Mouse (Mus musculus) C2C12 (cell line): Measurements from ENCODE around the gene Son. TPM values are rescaled to one million over a fixed set of nuclear protein-coding genes. Genes with fewer than 3 reads are reported as not detected.

Source experiments
- H3K27me3 ChIP-seq: one replicate; pipeline ENCODE4 v1.6.1; 2011; ENCODE audit not compliant: control insufficient read depth, insufficient read depth, insufficient read length
- H3K36me3 ChIP-seq: one replicate; pipeline ENCODE4 v1.6.1; 2011; ENCODE audit not compliant: control insufficient read depth, insufficient read depth
- H3K4me3 ChIP-seq: one replicate; pipeline ENCODE4 v1.5.1; 2011; ENCODE audit warnings: mild to moderate bottlenecking, control low read depth; ENCODE audit not compliant: poor library complexity, insufficient read depth, severe bottlenecking
- H3K79me2 ChIP-seq: one replicate; pipeline ENCODE4 v1.6.1; 2011; ENCODE audit not compliant: control insufficient read depth, insufficient read depth
- H3K79me3 ChIP-seq: one replicate; pipeline ENCODE4 v1.6.1; 2011; ENCODE audit warnings: low read depth, control low read depth
- H3ac ChIP-seq: one replicate; pipeline ENCODE3; 2011; ENCODE audit warnings: low read depth; ENCODE audit not compliant: control insufficient read depth, insufficient read length
- CEBPB ChIP-seq: IDR thresholded peaks from one replicate; pipeline ENCODE4 v1.6.1; 2011; ENCODE audit warnings: low read depth, mild to moderate bottlenecking, control low read depth, moderate library complexity
- CTCF ChIP-seq: IDR thresholded peaks from one replicate; pipeline ENCODE4 v1.5.1; 2011; ENCODE audit not compliant: control insufficient read depth, insufficient read depth, insufficient read length
- FOSL1 ChIP-seq: IDR thresholded peaks from one replicate; pipeline ENCODE4 v1.8.0; 2011; ENCODE audit warnings: mild to moderate bottlenecking, low read length; ENCODE audit not compliant: poor library complexity, insufficient read depth, severe bottlenecking
- MAX ChIP-seq: IDR thresholded peaks from one replicate; pipeline ENCODE4 v1.6.1; 2011; ENCODE audit warnings: mild to moderate bottlenecking, control low read depth
- MYOD1 ChIP-seq: IDR thresholded peaks from one replicate; pipeline ENCODE4 v1.6.1; 2011; ENCODE audit warnings: low read depth; ENCODE audit not compliant: control insufficient read depth, insufficient read length
- MYOG ChIP-seq: IDR thresholded peaks from one replicate; pipeline ENCODE4 v1.6.1; 2011; ENCODE audit not compliant: control insufficient read depth, insufficient read length; ENCODE audit errors: extremely low read depth
- USF1 ChIP-seq: IDR thresholded peaks from one replicate; pipeline ENCODE4 v1.6.1; 2011; ENCODE audit warnings: low read depth, mild to moderate bottlenecking, control low read depth, moderate library complexity
- polyA plus RNA-seq: library from polyadenylated mRNA; unstranded; fragments of >200 nt; fragmentation: generic; extraction: Trizol; gene quantifications from one replicate; pipeline ENCODE4 v1.2.1, GENCODE M21; 2012; ENCODE audit warnings: missing spikeins

Gene Son
- polyA plus RNA-seq, 1 experiment, result 53.5 TPM

- H3K27me3 ChIP-seq, result no peaks in the 10 kb centered on the region
Measured at GRCm38 (mm10) chr16:91716927-91717349, 69.6 kb downstream of the Son start.

GRCm38 (mm10) chr16:91717399-91717798 is 70.1 kb downstream of the Son start:
- TF ChIP-seq CEBPB (no peak), MYOG (no peak), MYOD1 (no peak), MAX (no peak), CTCF (no peak), FOSL1 (no peak), USF1 (no peak)
- Histone ChIP-seq H3ac (no peak overlapping the region), H3K27me3 (no peaks in the 10 kb centered on the region), H3K4me3 (no peak overlapping the region), H3K36me3 (peaks cover 6% of the 10 kb centered on the region), H3K79me3 (no peaks in the 10 kb centered on the region), H3K79me2 (peaks cover 6% of the 10 kb centered on the region)

More at GRCm38 (mm10) chr16:91716927-91717349, 69.6 kb downstream of the Son start:
- TF ChIP-seq FOSL1 (no peak), MYOD1 (no peak), MAX (no peak), MYOG (no peak), CTCF (no peak), USF1 (no peak), CEBPB (no peak)
- Histone ChIP-seq H3K79me3 (no peaks in the 10 kb centered on the region), H3K4me3 (no peak overlapping the region), H3K79me2 (peaks cover 6% of the 10 kb centered on the region), H3ac (no peak overlapping the region), H3K36me3 (peaks cover 9% of the 10 kb centered on the region)

- TF ChIP-seq CTCF, result peak; percentile 61
- TF ChIP-seq USF1, result no peak
- TF ChIP-seq MYOG, result no peak
- TF ChIP-seq CEBPB, result no peak
- no peak for TF ChIP-seq MYOD1
- no peak for TF ChIP-seq FOSL1
- no peak for TF ChIP-seq MAX
- H3K79me3 ChIP-seq, result peaks cover 9% of the 10 kb centered on the region
- H3K27me3 ChIP-seq, result no peaks in the 10 kb centered on the region
- H3ac ChIP-seq, result no peak overlapping the region
- no peak overlapping the region for H3K4me3 ChIP-seq
- no peaks in the 10 kb centered on the region for H3K36me3 ChIP-seq
- H3K79me2 ChIP-seq, result peaks cover 48% of the 10 kb centered on the region
Measured at GRCm38 (mm10) chr16:91724247-91724646, 76.9 kb downstream of the Son start.

- no peaks in the 10 kb centered on the region for H3K27me3 ChIP-seq
- H3K4me3 ChIP-seq, result peak overlapping the region; percentile 56
- peak; percentile 30 for TF ChIP-seq CEBPB
- no peak for TF ChIP-seq USF1
- TF ChIP-seq FOSL1, result no peak
- TF ChIP-seq CTCF, result no peak
- no peak for TF ChIP-seq MAX
- no peak for TF ChIP-seq MYOG
- no peak overlapping the region for H3ac ChIP-seq
- no peaks in the 10 kb centered on the region for H3K36me3 ChIP-seq
- peaks cover 27% of the 10 kb centered on the region for H3K79me3 ChIP-seq
- peaks cover 73% of the 10 kb centered on the region for H3K79me2 ChIP-seq
Measured at GRCm38 (mm10) chr16:91727433-91727832, 80.1 kb downstream of the Son start.

GRCm38 (mm10) chr16:91728123-91729065 is 81.1 kb downstream of the Son start, which contains the start of gene Cryzl1:
Cryzl1 (minus strand) TSS chr16:91728975.
- Histone ChIP-seq H3K79me2 (peaks cover 82% of the 10 kb centered on the region), H3K36me3 (no peaks in the 10 kb centered on the region), H3K27me3 (no peaks in the 10 kb centered on the region), H3K79me3 (peaks cover 35% of the 10 kb centered on the region), H3K4me3 (peak within 1 kb of the TSS; percentile 56), H3ac (peak within 1 kb of the TSS; percentile 75)
- no peak for TF ChIP-seq USF1
- TF ChIP-seq MYOG, result no peak
- no peak for TF ChIP-seq CEBPB
- TF ChIP-seq FOSL1, result no peak
- TF ChIP-seq CTCF, result no peak
- TF ChIP-seq MAX, result no peak

Other genes starting within 250 kb of the Son start
- 14.1 TPM for gene Il10rb, start 241.3 kb upstream of the Son start, polyA plus RNA-seq
- gene Ifnar1, start 162.3 kb upstream of the Son start, polyA plus RNA-seq, result 18.1 TPM
- gene Ifngr2, start 100.4 kb upstream of the Son start, polyA plus RNA-seq, result 9.1 TPM
- 15.1 TPM for gene Tmem50b, start 49.7 kb upstream of the Son start, polyA plus RNA-seq
- gene Dnajc28, start 28.5 kb upstream of the Son start, polyA plus RNA-seq, result 0.16 TPM
- gene Gart, start 554 bp upstream of the Son start, polyA plus RNA-seq, result 131 TPM
- 12.2 TPM for gene Donson, start 41.3 kb downstream of the Son start, polyA plus RNA-seq
- gene Cryzl1, start 81.5 kb downstream of the Son start, polyA plus RNA-seq, result 16.7 TPM
- 24.3 TPM for gene Itsn1, start 81.8 kb downstream of the Son start, polyA plus RNA-seq